Mouse (Mus musculus) intestine, embryonic 16.5 days (tissue): ENCODE measurements at regions not wholly inside any gene's neighbourhood (a gene's known extent, or its start where the extent isn't known, plus 50 kb on each side); places are given as distances from the start of the nearest gene placed in this dataset.

Source experiments
- ATAC-seq: fragments of 200-750 bp; cut with Nextera tagmentation; 2 replicates; pipeline ENCODE4 v1.8.0; 2017; ENCODE audit warnings: moderate TSS enrichment, moderate library complexity
- H3K27ac ChIP-seq: fragments of 300-500 bp; sonication (generic); 2 replicates; pipeline ENCODE4 v1.5.1; 2014; ENCODE audit warnings: mild to moderate bottlenecking, low read length
- H3K27me3 ChIP-seq: fragments of 300-500 bp; sonication (generic); replicated peaks from 2 replicates; pipeline ENCODE4 v1.6.1; 2014; ENCODE audit warnings: low read length, control low read depth, mixed read lengths; ENCODE audit not compliant: control insufficient read depth, insufficient read depth
- H3K36me3 ChIP-seq: fragments of 300-500 bp; sonication (generic); 2 replicates; pipeline ENCODE4 v1.6.1; 2014; ENCODE audit warnings: low read length, control low read depth; ENCODE audit not compliant: control insufficient read depth, insufficient read depth
- H3K4me1 ChIP-seq: fragments of 300-500 bp; sonication (generic); 2 replicates; pipeline ENCODE4 v1.6.1; 2014; ENCODE audit warnings: low read length, control low read depth, mixed read lengths; ENCODE audit not compliant: control insufficient read depth, insufficient read depth
- H3K4me2 ChIP-seq: fragments of 300-500 bp; sonication (generic); 2 replicates; pipeline ENCODE4 v1.6.1; 2014; ENCODE audit warnings: low read depth, low read length, control low read depth
- H3K4me3 ChIP-seq: fragments of 300-500 bp; sonication (generic); 2 replicates; pipeline ENCODE4 v1.5.1; 2014; ENCODE audit warnings: mild to moderate bottlenecking, low read length
- H3K9ac ChIP-seq: fragments of 300-500 bp; sonication (generic); 2 replicates; pipeline ENCODE4 v1.6.1; 2014; ENCODE audit warnings: low read depth, low read length
- H3K9me3 ChIP-seq: fragments of 300-500 bp; sonication (generic); 2 replicates; pipeline ENCODE4 v1.6.1; 2016; ENCODE audit warnings: low read length, control low read depth; ENCODE audit not compliant: control insufficient read depth
- WGBS: fragments of 180-500 bp; shearing (Covaris S2); extraction: QIAGEN DNeasy Blood & Tissue Kit; methylation state at CpG from one replicate; pipeline ENCODE4 v1.1.7; 2014; 5-methylcytosine and 5-hydroxymethylcytosine counted together

- no peak overlapping the region for H3K4me3 ChIP-seq
- no peaks in the 10 kb centered on the region for H3K27me3 ChIP-seq
- no peak overlapping the region for H3K27ac ChIP-seq
- no peaks in the 10 kb centered on the region for H3K36me3 ChIP-seq
- no peak for ATAC-seq
- no peak overlapping the region for H3K4me2 ChIP-seq
- 13% methylated on average over 2 of the region's 2 CpGs for WGBS
- no peaks in the 10 kb centered on the region for H3K4me1 ChIP-seq
- no peak overlapping the region for H3K9ac ChIP-seq
- no peaks in the 10 kb centered on the region for H3K9me3 ChIP-seq
Measured at GRCm38 (mm10) chr4:103421541-103421951, 107.9 kb downstream of the Oma1 start.

- ATAC-seq = no peak
- H3K4me3 ChIP-seq = no peak overlapping the region
- H3K27ac ChIP-seq = no peak overlapping the region
- no peaks in the 10 kb centered on the region for H3K9me3 ChIP-seq
- H3K36me3 ChIP-seq = no peaks in the 10 kb centered on the region
- H3K9ac ChIP-seq = no peak overlapping the region
- no peak overlapping the region for H3K4me2 ChIP-seq
- no peaks in the 10 kb centered on the region for H3K4me1 ChIP-seq
- 96% methylated on average over 1 of the region's 1 CpGs for WGBS
- H3K27me3 ChIP-seq = no peaks in the 10 kb centered on the region
Measured at GRCm38 (mm10) chr4:103441383-103441782, 127.8 kb downstream of the Oma1 start.

GRCm38 (mm10) chr4:103441955-103442354 is 128.3 kb downstream of the Oma1 start:
- Histone ChIP-seq H3K27ac (no peak overlapping the region), H3K27me3 (no peaks in the 10 kb centered on the region), H3K4me1 (no peaks in the 10 kb centered on the region), H3K4me2 (no peak overlapping the region), H3K4me3 (no peak overlapping the region), H3K36me3 (no peaks in the 10 kb centered on the region), H3K9ac (no peak overlapping the region), H3K9me3 (no peaks in the 10 kb centered on the region)
- WGBS = 86% methylated on average over 11 of the region's 11 CpGs
- ATAC-seq = no peak

GRCm38 (mm10) chr4:103449276-103449675 is 135.7 kb downstream of the Oma1 start:
- Histone ChIP-seq H3K36me3 (no peaks in the 10 kb centered on the region), H3K4me2 (no peak overlapping the region), H3K9me3 (no peaks in the 10 kb centered on the region), H3K27me3 (no peaks in the 10 kb centered on the region), H3K4me1 (no peaks in the 10 kb centered on the region), H3K9ac (no peak overlapping the region), H3K27ac (no peak overlapping the region), H3K4me3 (no peak overlapping the region)
- no peak for ATAC-seq
- WGBS = 97% methylated on average over 1 of the region's 1 CpGs

- Histone ChIP-seq H3K9ac (no peak overlapping the region), H3K4me3 (no peak overlapping the region), H3K9me3 (no peaks in the 10 kb centered on the region), H3K36me3 (no peaks in the 10 kb centered on the region), H3K27me3 (no peaks in the 10 kb centered on the region), H3K27ac (no peak overlapping the region), H3K4me1 (no peaks in the 10 kb centered on the region), H3K4me2 (no peak overlapping the region)
- ATAC-seq = no peak
- WGBS = 62% methylated on average over 2 of the region's 2 CpGs
Measured at GRCm38 (mm10) chr4:103450121-103450520, 136.5 kb downstream of the Oma1 start.

GRCm38 (mm10) chr4:103455458-103455857 is 141.8 kb downstream of the Oma1 start:
- H3K9me3 ChIP-seq = no peaks in the 10 kb centered on the region
- no peaks in the 10 kb centered on the region for H3K4me1 ChIP-seq
- WGBS = 52% methylated on average over 2 of the region's 2 CpGs
- H3K4me3 ChIP-seq = no peak overlapping the region
- H3K4me2 ChIP-seq = no peak overlapping the region
- ATAC-seq = no peak
- H3K9ac ChIP-seq = no peak overlapping the region
- H3K27me3 ChIP-seq = no peaks in the 10 kb centered on the region
- no peak overlapping the region for H3K27ac ChIP-seq
- no peaks in the 10 kb centered on the region for H3K36me3 ChIP-seq

- no peak overlapping the region for H3K4me3 ChIP-seq
- WGBS = 85% methylated on average over 7 of the region's 7 CpGs
- H3K4me1 ChIP-seq = no peaks in the 10 kb centered on the region
- H3K27ac ChIP-seq = no peak overlapping the region
- no peaks in the 10 kb centered on the region for H3K9me3 ChIP-seq
- no peaks in the 10 kb centered on the region for H3K36me3 ChIP-seq
- H3K4me2 ChIP-seq = no peak overlapping the region
- H3K27me3 ChIP-seq = no peaks in the 10 kb centered on the region
- H3K9ac ChIP-seq = no peak overlapping the region
- ATAC-seq = no peak
Measured at GRCm38 (mm10) chr4:103466019-103466589, 152.5 kb downstream of the Oma1 start.

- Histone ChIP-seq H3K27ac (no peak overlapping the region), H3K4me3 (no peak overlapping the region), H3K27me3 (no peaks in the 10 kb centered on the region), H3K9ac (no peak overlapping the region), H3K9me3 (no peaks in the 10 kb centered on the region), H3K4me2 (no peak overlapping the region), H3K36me3 (no peaks in the 10 kb centered on the region), H3K4me1 (no peaks in the 10 kb centered on the region)
- ATAC-seq = no peak
- WGBS = 90% methylated on average over 1 of the region's 1 CpGs
Measured at GRCm38 (mm10) chr4:103475596-103475995, 143.6 kb upstream of the Dab1 start.

GRCm38 (mm10) chr4:103486140-103486965 is 132.8 kb upstream of the Dab1 start:
- Histone ChIP-seq H3K27me3 (no peaks in the 10 kb centered on the region), H3K9me3 (no peaks in the 10 kb centered on the region), H3K4me2 (no peak overlapping the region), H3K36me3 (no peaks in the 10 kb centered on the region), H3K4me1 (no peaks in the 10 kb centered on the region), H3K4me3 (no peak overlapping the region), H3K9ac (no peak overlapping the region), H3K27ac (no peak overlapping the region)
- 79% methylated on average over 8 of the region's 8 CpGs for WGBS
- no peak for ATAC-seq
